Comparison of ENCODE assay signal across 8 mouse cellular contexts in the genomic region with DNA sequence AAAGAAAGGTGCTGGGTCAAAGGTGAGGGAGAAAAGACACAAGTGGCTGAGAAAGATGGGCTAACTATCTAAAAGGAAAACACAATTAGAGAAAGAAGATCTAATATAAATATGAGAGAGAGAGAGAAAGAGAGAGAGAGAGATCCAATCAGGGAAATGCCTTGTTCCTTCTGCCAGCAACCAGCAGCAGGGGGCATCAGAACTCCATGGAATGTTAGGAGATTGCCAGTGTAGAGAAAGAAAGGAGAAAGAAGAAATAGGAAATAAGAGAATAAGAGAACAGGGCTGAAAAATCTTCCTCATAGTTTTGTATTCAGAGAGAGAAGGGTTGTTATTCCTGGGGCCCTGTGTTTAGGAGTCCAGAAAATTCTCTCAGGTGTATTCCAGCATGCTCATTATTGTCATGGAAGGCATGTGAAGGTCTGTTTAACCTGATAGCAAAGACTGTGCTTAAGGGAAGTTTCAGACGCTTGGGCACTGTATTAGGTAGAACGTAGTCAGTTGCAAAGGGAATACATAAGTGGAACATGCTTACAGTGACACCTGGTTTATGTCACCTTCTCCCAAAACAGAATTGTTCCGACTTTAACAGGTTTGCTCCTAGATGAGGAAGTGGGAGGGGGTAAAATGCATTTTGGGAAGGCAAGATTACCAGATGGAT.
DNase-seq lines count a peak whose midpoint lies in the region; ATAC-seq lines count a peak whose summit lies in the region.

No protein-coding gene starts in this region.

- 74% methylated on average over 3 of the region's 3 CpGs for WGBS in forebrain, embryonic 15.5 days

- DNase-seq in kidney, adult 9 months = peak; percentile 10
- DNase-seq in kidney, adult 11 months = no peak
- peak; percentile 46 to 77 for DNase-seq in layer of hippocampus, adult 18-20 months (ENCODE audit: low spot score in 2 of 2)
- peak; percentile 47 for DNase-seq in mesoderm, embryonic 11.5 days (ENCODE audit: low read depth, low spot score)
- DNase-seq in right cerebral cortex, postnatal 4 days = peak; percentile 83

- H3K9ac ChIP-seq in forebrain, embryonic 15.5 days (replicated peaks) = no peak overlapping the region

- no peak overlapping the region for H3K4me2 ChIP-seq in forebrain, embryonic 15.5 days (replicated peaks)

- no peaks in the 10 kb centered on the region for H3K36me3 ChIP-seq in forebrain, embryonic 15.5 days

- H3K9me3 ChIP-seq in forebrain, embryonic 15.5 days = no peaks in the 10 kb centered on the region

- H3K4me3 ChIP-seq in forebrain, embryonic 15.5 days = no peak overlapping the region

- H3K4me1 ChIP-seq in forebrain, embryonic 15.5 days = 0 out of 2 replicates have a peak, but pooled peaks cover 5% of the 10 kb centered on the region

- H3K27me3 ChIP-seq in forebrain, embryonic 15.5 days = no peaks in the 10 kb centered on the region

- no peak overlapping the region for H3K27ac ChIP-seq in forebrain, embryonic 15.5 days (replicated peaks)

- ATAC-seq in cerebellum, adult (ENCODE audit: insufficient number of reproducible peaks, low FRiP score, low TSS enrichment) = peak; percentile 67
- ATAC-seq in forebrain, embryonic 15.5 days (replicated peaks) = peak; percentile 75
- ATAC-seq in erythroid progenitor cell, adult 5-6 weeks (replicated peaks; ENCODE audit: low FRiP score, poor library complexity, severe bottlenecking) = no peak
